Mouse (Mus musculus) frontal cortex, adult 2 months (tissue): ENCODE measurements at regions not wholly inside any gene's neighbourhood (a gene's known extent, or its start where the extent isn't known, plus 50 kb on each side); places are given as distances from the start of the nearest gene placed in this dataset.

Experiments
- DNase-seq, 2 experiments: peaks; one replicate each; pipeline ENCODE4 v3.0.0; 2022; ENCODE audit warnings: low spot score in 1 of 2; ENCODE audit errors: extremely low spot score in 1 of 2

DNA sequence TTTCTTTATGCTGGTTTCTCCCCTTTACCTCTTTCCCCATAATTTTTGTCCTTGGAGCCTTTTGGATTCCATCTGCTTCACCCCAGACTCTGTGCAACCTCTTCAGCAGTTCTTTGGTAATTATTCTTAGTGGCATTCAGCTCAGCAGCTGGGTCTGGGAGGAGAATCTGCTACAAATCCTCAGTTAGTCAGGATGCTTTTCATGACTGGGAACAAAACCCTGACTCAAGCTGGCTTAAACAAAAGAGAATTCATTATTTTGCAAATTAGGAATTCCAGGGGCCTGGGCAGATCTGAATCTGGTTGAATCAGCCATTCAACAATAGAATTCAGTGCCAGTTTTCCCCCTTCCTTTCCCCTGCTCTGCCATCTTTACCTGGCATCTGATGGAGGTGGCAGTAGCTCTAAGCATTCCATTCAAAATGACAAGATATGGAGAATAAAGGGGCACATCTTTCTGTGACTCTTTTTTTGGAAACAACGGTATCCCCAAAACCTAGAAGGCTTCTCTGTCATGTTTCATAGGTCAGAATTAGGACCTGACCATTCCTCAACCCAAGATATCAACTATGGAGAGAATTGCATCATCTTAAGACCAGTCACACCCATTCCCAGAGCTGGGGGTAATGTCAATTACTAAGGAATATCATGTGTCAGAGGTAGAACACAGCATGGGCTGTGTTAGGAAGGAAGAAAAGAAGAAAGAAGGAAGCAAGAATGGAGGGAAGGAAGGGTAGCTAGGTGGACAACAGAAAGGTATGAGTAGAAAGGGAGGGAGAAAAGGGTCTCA lies 227.2 kb upstream of the Gm21798 start:
- peak in 1 of 2 experiments; percentile 12 for DNase-seq

GRCm38 (mm10) chr15:64613503-64613902 lies 204.0 kb upstream of the Gm21798 start:
- no peak for DNase-seq

GRCm38 (mm10) chr15:64618471-64618870 lies 199.0 kb upstream of the Gm21798 start:
- DNase-seq: no peak

DNA sequence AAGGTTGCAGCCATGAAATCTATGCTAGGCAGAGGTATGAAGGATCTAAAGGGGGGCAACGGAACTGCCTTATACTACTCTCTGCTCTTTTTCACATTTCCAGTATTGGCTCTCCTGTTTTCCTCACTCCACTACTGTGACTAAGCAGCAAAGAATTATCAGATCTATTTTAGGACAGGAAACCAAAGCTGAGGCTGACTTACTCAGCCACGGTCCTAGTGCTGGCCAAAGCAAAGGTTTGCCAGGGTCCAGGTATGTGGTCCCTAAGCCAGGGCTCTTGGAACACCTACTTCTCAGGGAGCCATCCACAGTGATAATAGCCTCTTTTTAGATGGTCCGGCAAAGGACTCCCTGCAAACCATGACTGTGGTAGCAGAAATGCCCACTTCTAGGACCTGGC lies 195.6 kb upstream of the Gm21798 start:
- DNase-seq: no peak

DNA sequence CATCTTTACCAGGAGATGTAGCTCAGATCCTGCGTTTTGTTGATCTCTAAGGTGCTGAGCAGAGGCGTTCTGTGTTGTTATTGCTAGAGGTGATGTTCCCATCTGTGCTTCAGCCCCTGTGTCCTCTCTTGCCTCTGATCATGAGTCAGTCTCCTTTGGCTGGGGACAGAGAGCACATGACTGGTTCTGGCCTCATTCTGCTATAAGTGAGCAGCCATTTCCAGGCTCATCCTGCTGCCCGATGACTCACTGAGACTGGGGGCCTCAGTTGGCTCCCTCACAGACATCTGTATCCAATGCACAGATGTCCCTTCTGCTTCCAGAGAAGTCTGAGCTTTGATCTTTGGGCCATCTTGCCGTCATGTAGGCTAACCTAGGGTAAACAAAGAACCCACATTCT lies 194.9 kb upstream of the Gm21798 start:
- peak; percentile 16 to 55 for DNase-seq

- DNase-seq: no peak
These were observed 191.1 kb upstream of the Gm21798 start for GRCm38 (mm10) chr15:64626359-64626758.

- peak; percentile 55 to 88 for DNase-seq
These were observed 190.2 kb upstream of the Gm21798 start for GRCm38 (mm10) chr15:64627258-64627657.
